Mouse (Mus musculus) thymus, postnatal 4 days (tissue): ENCODE measurements around the gene Ubr2.
A peak's percentile ranks its signal among the peaks of the same experiment; 100 is the strongest.

ENCODE experiments used
- DNase-seq: peaks from one replicate; pipeline ENCODE4 v3.0.0; 2021

Ubr2 gene

GRCm38 (mm10) chr17:47002401-47002800 is 8.0 kb downstream of the Ubr2 start:
- no peak for DNase-seq

DNA sequence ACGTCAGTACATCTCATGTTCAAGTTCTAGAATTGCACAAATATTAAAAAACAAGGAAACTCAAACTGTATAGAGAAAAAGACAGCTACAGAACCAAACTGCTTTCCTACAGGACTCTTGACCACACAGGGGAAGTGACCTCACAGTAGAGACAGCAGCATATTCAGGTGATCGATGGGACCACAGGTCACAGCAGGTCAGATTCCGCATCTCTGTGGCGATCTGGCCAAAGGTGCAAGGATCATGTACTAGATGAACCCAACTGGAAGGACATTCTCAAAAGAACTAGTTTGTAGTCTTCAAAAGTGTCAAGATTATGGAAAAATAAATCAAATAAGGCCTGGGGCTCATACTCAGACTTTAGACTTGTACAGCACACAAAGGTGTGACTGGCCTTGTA is 11.5 kb downstream of the Ubr2 start:
- DNase-seq = no peak

DNA sequence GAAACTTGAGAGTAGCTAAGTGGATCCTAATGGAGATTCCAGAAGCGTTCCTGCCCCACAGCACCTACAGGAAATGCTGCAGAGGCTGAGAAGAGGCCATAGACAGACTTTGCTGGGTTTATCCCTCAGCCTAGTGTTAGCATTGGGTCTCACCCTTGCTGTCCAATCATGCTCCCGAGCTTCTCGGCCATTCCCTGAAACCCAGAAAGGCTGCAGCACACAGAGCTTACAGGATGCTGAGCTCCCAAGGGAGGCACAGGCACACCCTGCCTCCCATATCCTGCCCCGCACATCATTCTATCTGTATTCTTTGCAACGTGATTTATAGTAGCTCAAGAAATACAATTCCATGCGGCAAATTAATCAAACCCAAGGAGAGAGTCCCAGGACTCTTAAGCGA is 13.9 kb downstream of the Ubr2 start:
- DNase-seq = no peak

- no peak for DNase-seq
Observed at GRCm38 (mm10) chr17:46995621-46996020, 14.7 kb downstream of the Ubr2 start.

DNA sequence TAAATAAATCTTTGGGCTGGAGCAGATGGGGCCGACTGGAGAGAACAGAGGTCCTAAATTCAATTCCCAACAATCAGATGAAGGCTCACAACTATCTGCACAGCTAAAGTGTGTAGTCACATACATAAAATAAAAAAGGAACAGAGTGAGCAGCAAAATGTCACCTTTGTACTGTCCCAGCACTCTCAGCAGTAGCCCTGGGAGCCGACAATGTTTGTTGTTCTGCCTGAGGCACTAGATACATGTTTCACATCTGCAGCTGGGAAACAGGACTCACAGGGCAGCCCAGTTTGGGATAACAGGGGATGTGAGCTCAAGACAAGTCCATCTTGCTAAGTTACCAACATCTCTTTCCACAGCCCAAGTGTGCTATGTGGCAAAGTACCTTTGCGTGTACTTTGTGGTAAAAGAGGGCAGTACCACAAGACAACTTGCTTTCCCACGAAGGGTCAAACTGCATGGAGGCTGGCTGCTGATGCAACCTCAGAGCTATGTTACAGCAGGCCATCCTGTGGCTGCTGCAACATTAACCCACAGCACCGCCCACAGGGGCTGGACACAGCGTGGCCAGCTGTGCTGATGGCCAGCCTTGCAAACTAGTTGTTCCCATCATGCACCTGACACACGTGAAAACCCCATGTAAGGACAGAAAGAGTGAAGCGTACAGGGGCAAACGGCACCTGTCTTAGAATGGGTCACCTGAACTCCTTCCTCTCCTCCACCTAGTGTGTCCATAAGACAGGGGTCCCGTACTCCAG is 15.5 kb downstream of the Ubr2 start:
- no peak for DNase-seq

- no peak for DNase-seq
Observed at GRCm38 (mm10) chr17:46993625-46994024, 16.7 kb downstream of the Ubr2 start.

DNA sequence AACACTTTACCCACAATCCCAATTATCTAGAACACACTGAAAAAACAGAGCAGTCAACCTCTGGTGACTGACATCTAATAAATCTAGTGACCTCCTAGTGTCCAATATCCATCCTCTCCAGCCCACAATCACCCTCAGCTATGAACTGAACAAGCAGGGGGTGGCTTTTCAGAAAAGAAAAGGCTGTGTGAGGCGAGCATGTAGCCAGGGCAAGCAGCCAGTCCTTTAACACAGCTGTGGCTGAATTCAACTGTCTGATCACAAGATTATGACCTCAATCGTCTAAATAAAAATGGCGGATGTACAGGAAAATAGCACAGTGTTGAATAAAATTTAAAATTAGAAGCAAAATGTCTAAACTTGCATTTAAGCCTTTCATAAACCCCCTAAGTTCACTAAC is 22.7 kb downstream of the Ubr2 start:
- no peak for DNase-seq

- DNase-seq = no peak
Observed at GRCm38 (mm10) chr17:46980050-46980449, 30.3 kb downstream of the Ubr2 start.

DNA sequence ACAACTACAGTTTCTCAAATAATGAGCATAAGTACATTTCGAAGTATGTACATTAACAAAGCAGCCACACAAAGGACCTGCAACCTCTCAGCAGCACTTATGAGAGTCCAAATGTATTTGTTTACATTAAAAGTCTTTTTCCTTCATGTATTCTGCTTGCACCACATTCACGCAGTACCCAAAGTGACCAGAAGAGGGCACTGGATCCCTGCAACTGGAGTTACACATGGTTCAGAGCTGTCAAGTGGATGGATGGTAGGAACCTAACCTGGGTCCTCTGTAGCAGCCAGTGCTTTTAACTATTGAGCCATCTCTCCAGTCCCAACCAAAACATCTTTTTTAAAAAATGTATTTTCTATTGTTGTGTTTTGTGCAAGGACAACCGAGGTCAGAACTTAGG is 35.2 kb downstream of the Ubr2 start:
- peak; percentile 88 for DNase-seq

DNA sequence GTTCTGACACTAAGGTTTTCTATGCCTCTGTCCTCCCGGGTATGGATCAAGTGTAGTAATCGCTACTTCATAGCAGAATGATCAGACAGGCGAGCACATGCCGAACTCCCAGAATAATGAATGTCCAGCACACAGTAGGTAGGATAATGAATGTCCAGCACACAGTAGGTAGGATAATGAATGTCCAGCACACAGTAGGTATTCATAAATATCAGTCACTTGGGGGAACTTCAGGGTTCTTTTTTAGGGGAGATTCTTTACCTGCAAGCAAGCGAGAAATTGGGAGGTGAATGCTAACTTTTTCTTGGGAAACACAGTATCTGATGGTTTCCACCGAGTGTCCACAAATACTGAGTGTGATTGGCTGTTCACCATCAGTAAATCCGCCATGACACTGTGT is 37.8 kb downstream of the Ubr2 start:
- no peak for DNase-seq

- DNase-seq = no peak
Observed at GRCm38 (mm10) chr17:46966892-46967291, 43.5 kb downstream of the Ubr2 start.

DNA sequence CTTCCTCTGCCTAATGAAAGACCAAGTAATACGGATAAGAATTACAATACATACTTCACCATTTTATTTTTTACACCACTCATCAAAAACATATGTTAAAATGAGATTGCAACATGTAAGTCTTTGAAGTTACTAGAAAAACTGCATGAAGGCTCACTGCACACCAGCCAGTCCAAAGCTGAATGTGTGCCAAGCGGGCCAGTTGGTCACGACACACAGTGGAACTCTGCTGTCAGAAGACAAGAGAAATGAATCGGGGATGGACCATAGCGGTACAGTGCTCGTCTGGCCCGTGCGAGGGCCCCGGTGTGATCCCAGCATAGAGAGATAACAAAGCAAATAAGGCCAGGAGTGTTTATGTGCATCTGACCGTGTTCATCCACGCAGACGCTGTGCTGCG is 47.2 kb downstream of the Ubr2 start:
- no peak for DNase-seq

GRCm38 (mm10) chr17:46962153-46962552 is 48.2 kb downstream of the Ubr2 start:
- DNase-seq = no peak

DNA sequence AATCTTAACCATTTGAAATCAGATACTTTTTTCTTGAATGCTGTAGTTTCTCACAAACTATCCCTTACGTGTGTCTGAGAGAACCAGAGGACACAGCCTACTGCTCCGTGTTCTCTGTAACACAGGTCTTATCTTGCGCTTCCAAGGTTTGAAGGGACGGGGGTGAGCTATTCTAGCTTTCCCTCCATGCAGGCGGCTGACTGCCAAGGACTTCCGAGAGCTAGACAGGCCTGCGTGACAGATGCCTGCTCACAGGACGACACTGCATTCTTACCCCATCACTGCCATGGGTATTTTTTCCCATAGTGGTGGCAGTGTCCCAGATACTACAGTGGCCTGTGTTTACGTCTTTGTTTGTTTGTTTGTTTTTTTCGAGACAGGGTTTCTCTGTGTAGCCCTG is 50.1 kb downstream of the Ubr2 start:
- DNase-seq = no peak

GRCm38 (mm10) chr17:46958045-46958444 is 52.3 kb downstream of the Ubr2 start:
- DNase-seq = peak; percentile 18

DNA sequence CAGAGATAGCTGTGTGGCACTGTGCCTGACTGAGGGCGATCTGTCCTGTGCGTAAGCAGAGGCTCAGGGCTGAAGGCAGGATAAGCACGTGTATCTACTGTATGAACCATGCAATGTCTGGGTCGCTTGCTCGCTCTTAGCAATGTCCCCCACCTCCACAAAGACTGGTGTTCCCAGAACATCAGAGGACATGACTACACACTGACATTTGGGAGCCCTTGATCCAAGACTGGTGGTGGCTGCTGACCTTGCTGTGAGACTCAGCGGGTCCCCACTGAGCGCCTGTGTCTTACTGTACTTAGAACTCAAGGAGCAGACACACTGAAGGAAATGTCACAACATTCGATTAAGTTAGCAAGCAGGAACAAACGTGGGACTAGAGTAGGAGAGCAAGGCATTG is 64.1 kb downstream of the Ubr2 start:
- DNase-seq = no peak

DNA sequence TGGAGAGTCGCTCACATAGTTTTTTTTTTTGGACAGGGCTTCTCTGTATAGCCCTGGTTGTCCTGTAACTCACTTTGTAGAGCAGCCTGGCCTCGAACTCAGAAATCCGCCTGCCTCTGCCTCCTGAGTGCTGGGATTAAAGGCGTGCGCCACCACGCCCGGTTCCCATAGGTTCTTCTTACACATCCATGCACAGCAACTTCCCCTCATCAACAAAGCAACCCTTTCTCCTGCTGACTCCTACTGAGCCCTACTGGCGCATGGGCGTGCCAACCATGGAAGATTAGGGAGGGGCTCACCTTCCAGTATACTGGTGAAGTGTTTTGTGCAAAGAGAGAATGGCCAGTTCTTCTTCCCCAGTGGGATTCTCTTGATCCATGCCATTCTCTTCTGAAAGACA is 67.9 kb downstream of the Ubr2 start:
- no peak for DNase-seq

DNA sequence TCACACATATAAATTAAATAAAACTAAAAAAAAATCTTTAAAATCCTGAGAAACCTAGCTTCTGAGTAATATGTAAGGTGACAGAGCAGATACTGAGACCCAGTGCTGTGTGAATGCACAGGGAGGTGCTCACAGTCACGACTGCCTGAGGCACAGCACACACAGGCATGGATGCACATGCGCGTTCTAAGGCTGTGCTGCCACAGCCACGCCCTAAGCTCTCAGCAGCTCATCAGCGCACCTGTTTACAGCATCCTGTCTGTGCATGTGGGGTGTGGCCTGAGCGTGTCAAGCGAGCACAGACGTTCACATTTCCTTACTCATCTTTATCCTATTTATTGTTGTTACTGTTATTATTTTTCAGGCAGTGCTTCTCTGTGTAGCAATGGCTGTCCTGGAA is 69.9 kb downstream of the Ubr2 start:
- DNase-seq = no peak

- peak; percentile 85 for DNase-seq
Observed at GRCm38 (mm10) chr17:46933557-46934348, 76.6 kb downstream of the Ubr2 start.

DNA sequence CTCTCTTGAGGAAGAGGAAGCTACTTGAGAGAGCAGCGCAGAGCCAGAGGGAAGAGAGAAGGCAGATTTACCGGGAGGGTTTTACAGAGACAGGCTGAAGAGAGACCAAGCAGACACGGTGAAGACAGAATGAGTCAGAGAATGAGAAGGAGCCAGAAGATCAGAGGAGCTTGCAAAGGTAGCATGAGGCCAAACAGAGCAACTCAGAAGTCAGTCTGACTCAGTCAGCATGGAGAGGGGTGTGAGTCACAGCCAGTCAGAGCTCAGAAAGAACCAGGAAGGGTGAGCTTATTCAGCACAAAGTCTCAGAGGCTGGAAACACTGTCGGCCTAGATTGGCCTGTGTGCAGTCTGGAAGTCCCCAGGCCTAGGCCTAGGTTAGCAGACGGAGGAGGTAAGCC is 77.4 kb downstream of the Ubr2 start:
- DNase-seq = no peak

DNA sequence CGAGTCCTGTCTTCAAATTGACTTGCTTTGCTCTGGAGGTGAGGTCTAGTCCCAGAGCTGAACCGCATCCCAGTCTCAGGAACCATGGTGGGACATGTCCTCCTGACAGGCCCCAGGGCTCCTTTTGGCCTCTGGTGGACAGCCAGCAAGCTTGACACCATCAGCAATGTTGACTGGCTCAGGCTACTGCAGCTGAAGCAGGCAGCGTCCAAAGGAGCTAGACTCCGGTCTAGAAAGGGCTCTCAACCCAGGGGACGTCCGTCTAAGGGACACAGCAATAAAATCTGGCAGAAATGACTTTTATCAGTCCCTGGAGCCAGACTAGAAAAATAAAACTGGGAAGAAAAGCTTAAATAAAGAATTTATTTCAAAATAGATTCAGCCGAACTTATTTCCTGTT is 80.5 kb downstream of the Ubr2 start:
- DNase-seq = no peak

DNA sequence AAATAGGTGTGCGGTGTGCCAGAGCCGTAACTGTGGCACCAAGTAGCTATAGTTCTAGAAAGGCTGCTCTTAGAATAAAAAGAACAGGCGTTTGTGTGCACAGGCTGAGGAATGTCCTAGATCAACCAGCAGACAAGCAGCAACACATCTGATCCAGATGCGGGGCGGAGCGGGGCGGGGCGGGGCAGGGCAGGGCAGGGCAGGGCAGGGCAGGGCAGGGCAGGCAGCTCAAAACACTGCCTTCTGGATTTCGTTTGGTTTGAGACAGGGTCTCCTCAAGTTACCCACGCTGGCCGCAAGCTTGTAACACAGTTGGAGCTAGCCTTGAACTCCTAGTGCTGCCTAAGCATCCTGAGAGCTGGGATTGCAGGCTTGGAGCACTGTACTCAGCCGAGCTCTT is 81.1 kb downstream of the Ubr2 start:
- DNase-seq = no peak

- DNase-seq = no peak
Observed at GRCm38 (mm10) chr17:46927781-46928180, 82.6 kb downstream of the Ubr2 start.

DNA sequence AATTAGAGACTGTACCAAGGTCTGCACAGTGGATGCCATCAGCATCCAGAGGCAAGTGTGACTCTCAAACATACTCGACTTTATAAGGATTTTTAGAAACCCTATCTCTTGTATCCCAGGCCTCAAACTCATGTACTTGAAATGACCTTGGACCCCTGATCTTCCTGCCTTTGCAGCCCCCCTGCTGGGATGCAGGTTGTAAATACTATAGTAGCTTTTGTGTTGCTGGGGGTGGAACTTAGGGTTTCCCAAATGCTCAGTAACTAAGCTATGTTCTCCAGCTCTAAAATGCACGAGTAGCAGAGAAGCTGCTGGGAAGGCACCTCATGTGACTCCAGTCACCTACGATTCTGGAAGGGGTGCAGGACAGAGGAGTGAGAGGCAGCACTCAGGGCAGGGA is 83.4 kb downstream of the Ubr2 start:
- DNase-seq = no peak

- DNase-seq = no peak
Observed at GRCm38 (mm10) chr17:46926192-46926591, 84.2 kb downstream of the Ubr2 start.
